Mouse (Mus musculus): Measurements from ENCODE around the gene March10. TPM values are rescaled to one million over a fixed set of nuclear protein-coding genes. Genes with fewer than 3 reads are reported as not detected.

The March10 gene
- 0.06 TPM in 1 of 2 replicates, not detected in the other for polyA plus RNA-seq (2015; fragmentation: Nextera tagmentation; extraction: Ambion mirVana)

DNA sequence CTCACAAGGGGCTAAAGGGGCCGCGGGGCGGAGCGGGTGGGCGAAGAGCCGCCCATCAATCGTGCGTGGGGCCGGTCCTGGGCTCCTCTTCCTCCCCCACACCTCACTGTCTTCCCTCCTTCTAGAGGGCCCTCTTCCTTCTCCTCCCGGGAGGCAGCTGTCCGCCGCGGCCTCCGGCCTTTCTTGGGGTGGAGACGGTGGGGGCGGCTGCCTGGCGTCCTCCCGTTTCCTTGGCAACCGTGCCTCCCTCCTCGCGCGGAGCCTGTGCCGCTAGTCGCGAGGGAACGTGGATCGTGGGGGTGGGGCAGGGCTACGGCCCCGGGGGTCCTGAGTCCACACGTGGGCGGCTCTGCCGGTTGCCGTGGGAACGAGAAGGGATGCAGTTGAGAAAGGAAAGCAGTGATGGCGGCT, at the start of gene March10:
TSS of gene March10 (minus strand) at position 239 of the 411 bp plus-strand sequence.

Other genes starting within 250 kb of the March10 start
- 6.8 and 9.2 TPM in 2 replicates for gene Mrc2, start 164.1 kb downstream of the March10 start, polyA plus RNA-seq (2015; fragmentation: Nextera tagmentation; extraction: Ambion mirVana)
- gene Tanc2, start 133.3 kb upstream of the March10 start, polyA plus RNA-seq (2015; fragmentation: Nextera tagmentation; extraction: Ambion mirVana) = 11.3 and 15.4 TPM in 2 replicates